Mouse (Mus musculus) embryo, embryonic 10 days (tissue): ENCODE results near the gene Ttc17.
"Not testable (repeated sequence)": the region's sequence is repeated elsewhere in the genome, so short reads cannot be mapped to it uniquely, and the experiment has no call there.

Experiments used
- DNase-seq: peaks from one replicate; pipeline ENCODE4 v3.0.0-alpha.2; 2015; ENCODE audit warnings: low spot score

Gene Ttc17

DNA sequence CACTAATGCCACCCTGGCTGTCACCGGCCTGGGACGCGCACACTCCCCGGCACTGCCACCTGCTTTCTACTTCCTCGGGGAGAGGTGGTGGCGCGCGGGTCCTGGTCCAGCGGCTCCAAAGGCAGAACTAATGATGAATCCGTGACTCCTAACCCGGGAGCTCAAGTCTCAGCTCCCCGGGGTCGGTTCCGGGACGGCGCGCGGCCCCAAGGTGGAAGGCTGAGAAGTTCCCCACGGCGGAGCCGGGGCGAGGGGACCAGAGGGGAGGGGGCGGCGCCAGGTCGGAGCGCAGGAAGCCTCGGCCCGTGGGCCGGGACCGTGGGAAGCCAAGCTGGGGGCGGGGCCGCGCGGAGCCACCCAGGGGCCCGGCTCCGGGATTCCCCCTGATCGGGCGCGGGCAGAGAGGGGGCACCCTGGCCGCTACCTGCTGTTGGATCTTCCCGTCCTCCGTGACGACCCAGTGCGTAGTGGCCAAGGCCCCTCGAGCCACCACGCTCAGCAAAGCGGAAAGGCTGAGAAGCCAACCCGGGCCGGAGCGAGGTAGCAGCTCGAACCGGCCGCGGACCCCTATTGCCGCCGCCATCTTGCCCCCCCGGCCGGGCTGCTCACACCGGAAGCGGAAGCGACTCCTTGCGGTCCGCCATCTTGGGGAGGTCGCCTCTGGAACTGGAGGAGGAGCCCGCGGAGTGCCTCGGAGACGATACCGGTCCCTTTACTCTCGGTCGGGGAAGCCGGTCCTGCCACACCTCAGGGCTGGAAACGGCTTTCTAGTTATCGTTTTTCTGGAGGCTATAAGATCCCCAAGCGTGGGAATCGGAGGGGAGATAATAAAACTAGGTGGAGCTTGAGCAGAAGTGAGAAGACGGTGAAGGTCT lies at the start of gene Ttc17:
TSS of gene Ttc17 (minus strand) at position 607 of the 875 bp plus-strand sequence.
- peak; percentile 95 for DNase-seq

DNA sequence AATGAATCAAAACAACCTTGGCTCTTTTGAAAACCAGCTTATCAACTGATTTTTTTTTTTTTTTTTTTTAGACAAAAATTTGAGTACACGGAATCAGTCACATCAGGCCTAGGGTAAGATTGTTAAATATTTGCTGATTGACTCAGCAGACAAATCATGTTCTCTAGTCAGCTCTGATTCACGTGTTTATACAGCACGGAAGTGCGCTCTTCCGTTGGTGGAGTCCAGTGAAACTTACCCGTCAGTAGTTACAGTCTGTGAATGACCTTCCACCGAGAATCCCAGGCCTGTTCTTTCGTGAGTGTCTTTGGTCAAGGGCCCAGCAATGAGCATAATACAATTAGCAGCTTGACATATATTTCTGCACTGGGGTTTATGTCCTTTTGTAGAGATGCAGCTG lies 43.2 kb upstream of the Ttc17 start:
- DNase-seq = no peak

GRCm38 (mm10) chr2:94436952-94437351 lies 30.5 kb upstream of the Ttc17 start:
- no peak for DNase-seq

- no peak for DNase-seq
Observed at GRCm38 (mm10) chr2:94435481-94435880, 29.0 kb upstream of the Ttc17 start.

- DNase-seq = no peak
Observed at GRCm38 (mm10) chr2:94434833-94435232, 28.3 kb upstream of the Ttc17 start.

- no peak for DNase-seq
Observed at GRCm38 (mm10) chr2:94432214-94432613, 25.7 kb upstream of the Ttc17 start.

- no peak for DNase-seq
Observed at GRCm38 (mm10) chr2:94428456-94428855, 22.0 kb upstream of the Ttc17 start.

GRCm38 (mm10) chr2:94407441-94407840 lies 952 bp upstream of the Ttc17 start:
- no peak for DNase-seq

- DNase-seq = peak; percentile 27
Observed at GRCm38 (mm10) chr2:94407021-94407420, 532 bp upstream of the Ttc17 start.

DNA sequence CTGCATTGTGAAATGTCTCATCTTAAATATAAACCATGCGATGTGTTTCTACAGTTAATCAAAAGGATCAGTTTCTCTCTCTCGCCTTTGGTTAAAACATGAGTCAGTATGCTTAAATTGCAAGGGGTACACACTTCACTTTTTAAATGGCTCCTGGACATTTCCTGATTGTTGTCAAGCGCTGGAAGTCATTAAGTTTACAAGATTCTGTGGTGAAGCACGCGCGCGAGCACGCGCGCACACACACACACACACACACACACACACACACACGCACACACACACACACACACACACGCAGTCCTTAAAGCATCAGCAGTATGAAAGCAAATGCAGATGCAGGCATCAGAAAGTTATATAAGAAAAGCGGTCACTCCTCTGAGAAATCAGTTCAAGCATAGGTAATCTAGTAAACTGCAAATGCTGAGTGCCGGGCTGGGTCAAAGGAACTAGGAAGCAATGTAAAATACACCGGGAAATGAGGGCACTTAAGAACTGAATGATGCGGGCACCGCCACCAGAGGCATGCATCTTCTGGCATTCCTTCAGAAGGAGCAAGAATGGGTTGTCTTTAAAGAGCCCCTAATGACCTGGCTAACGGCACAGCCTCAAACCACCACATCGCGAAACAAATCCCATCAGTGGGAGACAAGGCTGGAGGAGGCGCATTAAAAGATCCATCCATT lies 949 bp downstream of the Ttc17 start:
- DNase-seq = peak; percentile 46

GRCm38 (mm10) chr2:94404512-94405240 lies 1.8 kb downstream of the Ttc17 start:
- no peak for DNase-seq

DNA sequence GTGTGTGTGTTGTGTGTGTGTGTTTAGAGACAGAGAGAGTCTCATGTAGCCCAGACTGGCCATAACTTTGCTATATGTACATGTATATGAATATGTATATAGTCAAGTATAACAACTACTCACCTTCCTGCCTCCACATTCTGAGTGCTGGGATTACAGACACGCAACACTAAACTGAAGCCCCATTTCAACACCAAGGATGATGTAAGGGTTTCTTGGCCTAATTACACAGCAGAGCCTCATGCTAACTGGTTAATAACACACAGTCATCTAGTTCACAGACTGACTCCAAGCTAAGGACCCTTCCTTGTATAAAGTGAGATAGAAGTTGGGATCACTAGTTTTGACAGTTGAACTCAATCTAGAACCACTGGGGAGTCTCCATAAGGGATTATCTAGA lies 3.9 kb downstream of the Ttc17 start:
- no peak for DNase-seq

- no peak for DNase-seq
Observed at GRCm38 (mm10) chr2:94402096-94402495, 4.4 kb downstream of the Ttc17 start.

GRCm38 (mm10) chr2:94401006-94401405 lies 5.5 kb downstream of the Ttc17 start:
- DNase-seq = no peak

DNA sequence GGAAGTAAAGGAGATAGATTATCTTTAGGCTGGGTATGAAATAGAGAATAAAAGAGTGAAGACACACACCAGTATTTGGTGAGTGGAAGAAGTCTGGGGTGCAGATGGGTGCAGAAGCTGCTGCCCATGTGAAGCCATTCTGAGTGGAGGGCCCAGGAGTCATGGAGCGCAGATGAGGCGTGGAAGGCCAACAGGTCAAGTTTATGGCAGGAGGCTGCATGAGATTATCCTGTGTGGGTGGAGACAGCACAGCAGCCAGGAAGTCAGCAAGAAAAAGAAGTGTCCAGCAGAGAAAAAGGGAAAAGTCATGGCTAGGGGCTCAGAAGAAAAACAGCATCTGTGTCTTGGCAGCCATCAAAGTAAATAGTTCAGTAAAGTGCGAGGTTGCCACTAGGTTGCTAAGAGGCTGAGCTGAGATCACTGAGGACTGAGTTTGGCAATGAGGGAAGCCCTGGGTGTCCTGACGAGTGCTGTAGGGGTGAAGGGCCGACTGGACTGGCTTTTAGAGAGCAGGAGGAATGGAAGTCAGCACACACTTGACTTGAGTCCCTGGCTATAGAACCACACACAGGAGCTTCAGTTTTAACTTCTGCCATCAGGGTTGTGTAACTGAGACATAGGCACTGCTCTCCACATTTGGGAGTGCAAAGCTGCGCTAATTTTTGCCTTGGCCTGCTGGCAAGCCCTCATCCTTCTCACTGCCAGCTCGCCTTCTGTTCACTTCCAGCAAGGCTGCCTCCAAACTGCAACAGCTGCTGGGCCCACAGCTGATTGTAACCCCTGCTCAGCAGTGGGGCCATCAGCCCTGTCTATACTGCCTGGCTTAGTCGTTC lies 8.1 kb downstream of the Ttc17 start:
- DNase-seq = no peak

GRCm38 (mm10) chr2:94397453-94397852 lies 9.0 kb downstream of the Ttc17 start:
- DNase-seq = no peak

DNA sequence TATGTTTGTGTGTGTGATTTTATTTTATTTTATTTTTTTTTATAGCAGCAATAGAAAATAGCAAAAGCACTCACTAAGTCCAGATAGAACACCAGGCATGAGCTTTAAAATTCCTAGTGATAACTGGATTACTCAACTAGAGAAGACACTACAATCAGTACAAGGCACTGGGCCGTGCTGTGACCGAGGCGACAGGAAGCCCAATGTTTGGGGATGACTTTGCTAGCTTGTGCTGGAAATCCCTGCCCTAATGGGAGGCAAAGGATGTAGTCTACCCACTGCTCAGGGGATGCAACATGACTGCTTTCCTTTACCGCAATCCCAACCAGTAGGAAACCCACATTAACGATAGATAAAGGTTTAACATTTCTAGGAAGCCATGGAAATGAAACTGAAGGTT lies 10.2 kb downstream of the Ttc17 start:
- no peak for DNase-seq

- DNase-seq = not testable (repeated sequence)
Observed at GRCm38 (mm10) chr2:94391127-94391526, 15.4 kb downstream of the Ttc17 start.

DNA sequence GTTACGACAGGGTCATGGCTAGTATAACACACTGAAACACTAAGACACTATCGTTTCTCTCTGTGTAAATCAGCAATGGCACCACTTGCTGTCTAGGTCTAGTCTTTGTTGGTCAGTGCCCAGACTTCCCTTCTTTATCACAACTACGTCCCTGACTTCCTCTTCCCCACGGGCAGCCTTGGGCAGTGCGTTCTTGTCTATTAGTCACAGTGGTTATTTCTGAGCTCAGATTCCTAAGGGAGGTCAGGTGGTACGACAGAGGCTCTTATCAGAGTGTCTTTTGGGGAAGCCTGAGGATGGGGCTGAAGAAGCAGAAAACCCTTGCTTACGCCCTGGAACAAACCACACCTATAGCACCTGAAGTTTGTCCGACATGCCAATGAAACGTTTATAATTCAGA lies 17.5 kb downstream of the Ttc17 start:
- no peak for DNase-seq

DNA sequence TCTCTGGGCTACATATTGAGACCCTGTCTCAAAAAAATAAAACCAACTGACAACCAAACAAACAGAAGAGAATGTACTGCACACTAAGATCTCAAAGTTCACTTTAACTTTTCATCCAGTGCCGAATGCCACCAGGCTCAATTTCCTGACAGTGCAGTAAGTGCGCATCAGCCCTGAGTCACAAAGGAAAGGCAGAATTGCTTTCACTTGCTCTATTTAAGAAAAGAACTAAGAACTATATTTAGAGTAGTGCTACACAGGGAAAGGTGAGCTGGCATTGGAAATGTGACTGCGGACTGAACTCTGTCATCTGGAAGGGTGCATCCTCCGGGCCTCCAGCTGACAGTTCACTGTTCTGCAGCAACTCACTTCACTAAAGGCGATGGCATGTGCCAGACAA lies 18.6 kb downstream of the Ttc17 start:
- no peak for DNase-seq

GRCm38 (mm10) chr2:94384483-94384882 lies 22.0 kb downstream of the Ttc17 start:
- not testable (repeated sequence) for DNase-seq
